Mouse (Mus musculus) urinary bladder, adult 2 months (tissue): ENCODE data around the gene Tctex1d1. TPM values are rescaled to one million over a fixed set of nuclear protein-coding genes. Genes with fewer than 3 reads are reported as not detected.

Experiments used
- polyA plus RNA-seq: library from polyadenylated mRNA; depleted of rRNA; stranded (reverse); fragments of >200 nt; gene quantifications from 2 replicates; pipeline ENCODE4 v1.2.3, GENCODE M21; 2012; rRNA removed

The Tctex1d1 gene
- polyA plus RNA-seq, 1 experiment, result 0.32 TPM

Other genes with a start within 250 kb of the Tctex1d1 start
- gene Sgip1, start 237.3 kb upstream of the Tctex1d1 start, polyA plus RNA-seq, result 2.0 and 3.4 TPM in 2 replicates
- 0.12 TPM in 1 of 2 replicates, not detected in the other for gene Insl5, start 48.2 kb downstream of the Tctex1d1 start, polyA plus RNA-seq
- 24.2 and 29.6 TPM in 2 replicates for gene Mier1, start 135.8 kb downstream of the Tctex1d1 start, polyA plus RNA-seq
- 2.3 and 2.9 TPM in 2 replicates for gene Wdr78, start 135.9 kb downstream of the Tctex1d1 start, polyA plus RNA-seq
- gene Slc35d1, start 236.6 kb downstream of the Tctex1d1 start, polyA plus RNA-seq, result 10.2 and 12.1 TPM in 2 replicates